ENCODE assay signal across 9 mouse cellular contexts in genomic region chr5:28315526-28315925, GRCm38 (mm10). TPM values are rescaled to one million over a fixed set of nuclear protein-coding genes. Genes with fewer than 3 reads are reported as not detected.
DNase-seq lines count a peak whose midpoint lies in the region; ATAC-seq lines count a peak whose summit lies in the region.
"Had no signal": no experiment of that assay in that cellular context is flagged by ENCODE, and none has a peak within 500 bp of the region (broad histone marks: within the 10 kb centered on the region; RNA-seq: fewer than 3 reads in every experiment).

No protein-coding gene starts in this region.

- DNase-seq in embryo, embryonic 10.5 days (ENCODE audit: low spot score): peak; percentile 6
- DNase-seq in embryo, embryonic 10 days (ENCODE audit: low spot score): no peak
- DNase-seq in CD4-positive, CD25-positive, alpha-beta regulatory T cell, adult 2 months (ENCODE audit: low read depth, low spot score): peak; percentile 85
- peak; percentile 91 for DNase-seq in induced T-regulatory cell, adult 2 months (ENCODE audit: low read depth)
- no peak for DNase-seq in gastrocnemius, postnatal 10 days
- DNase-seq in gastrocnemius, postnatal 25 days: no peak
- no peak for DNase-seq in layer of hippocampus, postnatal 25 days (ENCODE audit: extremely low spot score in 1 of 2, low spot score in 1 of 2)

- peak; percentile 48 for ATAC-seq in neutrophil, adult 5-6 weeks (ENCODE audit: extremely low read depth, insufficient number of reproducible peaks, low FRiP score, poor library complexity, severe bottlenecking)
- ATAC-seq: forebrain, embryonic 15.5 days had no signal

RNA-seq across cellular contexts. Expression of gene Rbm33, which starts 1.4 kb away (rescaled TPM):
- 81.0 and 98.2 TPM in 2 replicates for total RNA-seq in neutrophil, adult 5-6 weeks (2017)
- total RNA-seq in gastrocnemius, postnatal 10 days (2021): 10 to 100 TPM; 31.7 to 37.0 TPM
- total RNA-seq in gastrocnemius, postnatal 25 days (2021): 10 to 100 TPM; 29.4 to 29.9 TPM
- 10 to 100 TPM; 57.8 to 74.8 TPM for total RNA-seq in layer of hippocampus, postnatal 25 days (2021)

Comparison
In these comparisons a context has a peak if more than half of its experiments do, and no peak if none do; other contexts are left out.
1. DNase-seq: peak in embryo, embryonic 10.5 days (single experiment), CD4-positive, CD25-positive, alpha-beta regulatory T cell, adult 2 months (single experiment) and induced T-regulatory cell, adult 2 months (single experiment); none in embryo, embryonic 10 days (single experiment), gastrocnemius, postnatal 10 days (single experiment), gastrocnemius, postnatal 25 days (single experiment) and layer of hippocampus, postnatal 25 days (0 of 2).